Mouse (Mus musculus) midbrain, embryonic 14.5 days (tissue): Measurements from ENCODE around the gene Sf1. TPM values are rescaled to one million over a fixed set of nuclear protein-coding genes. Genes with fewer than 3 reads are reported as not detected.
A peak's percentile ranks its signal among the peaks of the same experiment; 100 is the strongest.

Experiments used
- ATAC-seq: fragments of 200-750 bp; cut with Nextera tagmentation; 2 replicates; pipeline ENCODE4 v1.8.0; 2017; ENCODE audit warnings: moderate number of reproducible peaks, moderate library complexity; ENCODE audit not compliant: low FRiP score, low TSS enrichment
- DNase-seq: peaks from one replicate; pipeline ENCODE4 v3.0.0-alpha.2; 2015
- H3K27ac ChIP-seq: fragments of 300-500 bp; sonication (generic); replicated peaks from 2 replicates; pipeline ENCODE4 v1.5.1; 2014; ENCODE audit warnings: mild to moderate bottlenecking, low read depth, low read length, moderate library complexity
- H3K27me3 ChIP-seq: fragments of 300-500 bp; sonication (generic); 2 replicates; pipeline ENCODE4 v1.6.1; 2014; ENCODE audit warnings: low read length, control low read depth, mixed read lengths; ENCODE audit not compliant: control insufficient read depth, insufficient read depth
- H3K36me3 ChIP-seq: fragments of 300-500 bp; sonication (generic); 2 replicates; pipeline ENCODE4 v1.6.1; 2014; ENCODE audit warnings: low read length, control low read depth; ENCODE audit not compliant: control insufficient read depth, insufficient read depth
- H3K4me1 ChIP-seq: fragments of 300-500 bp; sonication (generic); 2 replicates; pipeline ENCODE4 v1.6.1; 2014; ENCODE audit warnings: mild to moderate bottlenecking, antibody characterized with exemption, low read length, control low read depth; ENCODE audit not compliant: control insufficient read depth, insufficient read depth
- H3K4me2 ChIP-seq: fragments of 300-500 bp; sonication (generic); 2 replicates; pipeline ENCODE4 v1.6.1; 2014; ENCODE audit warnings: mild to moderate bottlenecking, low read length, moderate library complexity
- H3K4me3 ChIP-seq: fragments of 300-500 bp; sonication (generic); replicated peaks from 2 replicates; pipeline ENCODE4 v1.5.1; 2014; ENCODE audit warnings: low read depth, low read length
- H3K9ac ChIP-seq: fragments of 300-500 bp; sonication (generic); replicated peaks from 2 replicates; pipeline ENCODE4 v1.6.1; 2014; ENCODE audit warnings: mild to moderate bottlenecking, low read length, moderate library complexity
- H3K9me3 ChIP-seq: fragments of 300-500 bp; sonication (generic); 2 replicates; pipeline ENCODE4 v1.6.1; 2016; ENCODE audit warnings: low read length, control low read depth, mixed read lengths; ENCODE audit not compliant: control insufficient read depth
- WGBS: fragments of 180-500 bp; shearing (Covaris S2); extraction: QIAGEN DNeasy Blood & Tissue Kit; methylation state at CpG from one replicate; pipeline ENCODE4 v1.1.7; 2014; 5-methylcytosine and 5-hydroxymethylcytosine counted together
- polyA plus RNA-seq: library from polyadenylated mRNA; unstranded; fragments of >200 nt; fragmentation: Nextera tagmentation; extraction: Ambion mirVana; gene quantifications from 2 replicates; pipeline ENCODE4 v1.2.1, GENCODE M21; 2014

Sf1 gene
- 99.6 and 125 TPM in 2 replicates for polyA plus RNA-seq

DNA sequence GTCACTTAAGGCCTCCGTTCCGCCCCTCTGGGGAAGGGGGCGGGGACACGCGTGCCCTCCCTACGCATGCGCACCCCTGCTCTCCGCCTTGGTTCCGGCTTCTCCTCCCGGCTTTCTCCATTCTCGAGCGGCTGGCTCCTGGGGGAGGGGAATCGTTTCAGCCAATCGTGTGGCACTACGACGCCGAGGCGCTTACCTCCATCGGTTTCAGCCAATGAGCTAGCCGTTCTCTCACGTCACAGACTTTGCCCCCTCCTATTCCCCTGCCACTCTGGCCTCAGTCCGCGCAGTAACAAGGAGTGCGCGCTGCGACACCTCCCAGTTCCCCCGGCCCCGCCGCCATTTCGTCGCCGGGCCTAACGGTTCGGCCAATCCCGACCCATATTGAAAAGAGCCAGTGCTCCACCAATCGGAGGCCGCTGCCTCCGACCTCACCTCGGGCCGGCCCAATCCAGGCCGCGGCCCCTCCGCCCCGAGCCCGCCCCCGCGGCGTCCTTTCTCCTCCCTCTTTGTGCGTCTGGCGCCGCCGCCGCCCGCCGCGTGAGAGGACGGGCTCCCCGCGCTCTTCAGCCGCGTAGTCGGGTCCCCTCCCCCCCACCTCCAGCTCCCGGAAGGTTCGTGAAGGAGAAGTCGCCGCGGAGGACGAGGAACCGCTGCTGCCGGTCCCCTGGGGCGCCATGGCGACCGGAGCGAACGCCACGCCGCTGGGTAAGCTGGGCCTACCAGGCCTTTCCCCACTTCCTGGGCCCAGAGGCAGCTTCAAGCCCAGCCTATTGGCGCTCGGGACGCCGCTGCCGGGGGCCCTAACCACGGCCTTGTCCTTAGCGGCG lies at the start of gene Sf1:
TSS of gene Sf1 (plus strand) at position 280 of the 830 bp plus-strand sequence.
- peak within 1 kb of the TSS; percentile 100 for H3K4me3 ChIP-seq
- no peaks in the 10 kb centered on the region for H3K27me3 ChIP-seq
- H3K4me1 ChIP-seq, result peaks cover 24% of the 10 kb centered on the region
- H3K36me3 ChIP-seq, result peaks cover 41% of the 10 kb centered on the region
- H3K9me3 ChIP-seq, result no peaks in the 10 kb centered on the region
- WGBS, result 1% methylated on average over 85 of the region's 85 CpGs
- peak within 1 kb of the TSS; percentile 92 for H3K9ac ChIP-seq
- H3K4me2 ChIP-seq, result peak within 1 kb of the TSS; percentile 96
- peak within 1 kb of the TSS; percentile 97 for H3K27ac ChIP-seq
- peak; percentile 98 for ATAC-seq
- peak; percentile 100 for DNase-seq

- DNase-seq (no peak), ATAC-seq (no peak)
- Histone ChIP-seq H3K9ac (no peak overlapping the region), H3K4me3 (no peak overlapping the region), H3K27ac (no peak overlapping the region), H3K36me3 (peaks cover 9% of the 10 kb centered on the region; the same call in 1 of the 2 replicates), H3K9me3 (no peaks in the 10 kb centered on the region), H3K4me2 (no peak overlapping the region), H3K4me1 (no peaks in the 10 kb centered on the region), H3K27me3 (no peaks in the 10 kb centered on the region)
- WGBS, result 89% methylated on average over 8 of the region's 8 CpGs
Observed at GRCm38 (mm10) chr19:6313796-6314195, 49.7 kb upstream of the Sf1 start.

GRCm38 (mm10) chr19:6314513-6314912 lies 49.0 kb upstream of the Sf1 start:
- H3K36me3 ChIP-seq, result peaks cover 9% of the 10 kb centered on the region; the same call in 1 of the 2 replicates
- no peaks in the 10 kb centered on the region for H3K9me3 ChIP-seq

DNA sequence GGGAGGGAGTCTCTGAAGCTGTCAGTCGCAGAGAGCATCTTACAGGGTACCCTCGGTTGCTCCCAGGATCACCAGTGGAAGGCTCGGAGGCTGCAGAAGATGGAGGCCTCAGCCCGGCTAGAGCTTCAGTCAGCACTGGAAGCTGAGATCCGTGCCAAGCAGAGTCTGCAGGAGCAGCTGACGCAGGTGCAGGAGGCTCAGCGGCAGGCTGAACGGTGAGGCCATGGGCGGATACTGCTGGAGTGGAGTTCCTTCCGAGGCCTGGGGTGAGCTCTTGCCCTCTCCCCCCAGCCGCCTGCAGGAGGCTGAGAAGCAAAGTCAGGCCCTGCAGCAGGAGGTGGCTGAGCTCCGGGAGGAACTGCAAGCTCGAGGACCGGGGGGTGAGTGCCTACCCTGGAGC lies 47.9 kb upstream of the Sf1 start:
- 79% methylated on average over 14 of the region's 14 CpGs for WGBS
- no peak overlapping the region for H3K27ac ChIP-seq
- DNase-seq, result no peak
- H3K9ac ChIP-seq, result no peak overlapping the region
- H3K4me2 ChIP-seq, result no peak overlapping the region
- no peak for ATAC-seq
- no peaks in the 10 kb centered on the region for H3K27me3 ChIP-seq
- no peaks in the 10 kb centered on the region for H3K4me1 ChIP-seq
- H3K36me3 ChIP-seq, result peaks cover 8% of the 10 kb centered on the region; the same call in 1 of the 2 replicates
- H3K4me3 ChIP-seq, result no peak overlapping the region
- H3K9me3 ChIP-seq, result no peaks in the 10 kb centered on the region

More at GRCm38 (mm10) chr19:6314513-6314912, 49.0 kb upstream of the Sf1 start:
- no peak overlapping the region for H3K27ac ChIP-seq
- no peak overlapping the region for H3K4me2 ChIP-seq
- WGBS, result 87% methylated on average over 8 of the region's 8 CpGs
- H3K4me3 ChIP-seq, result no peak overlapping the region
- no peaks in the 10 kb centered on the region for H3K27me3 ChIP-seq
- ATAC-seq (no peak), DNase-seq (no peak)
- H3K9ac ChIP-seq, result no peak overlapping the region
- no peaks in the 10 kb centered on the region for H3K4me1 ChIP-seq

- DNase-seq, result no peak
- no peak for ATAC-seq
- no peak overlapping the region for H3K4me2 ChIP-seq
- H3K27me3 ChIP-seq, result no peaks in the 10 kb centered on the region
- 92% methylated on average over 12 of the region's 12 CpGs for WGBS
- H3K4me3 ChIP-seq, result no peak overlapping the region
- H3K27ac ChIP-seq, result no peak overlapping the region
- no peaks in the 10 kb centered on the region for H3K4me1 ChIP-seq
- H3K9me3 ChIP-seq, result no peaks in the 10 kb centered on the region
- peaks cover 12% of the 10 kb centered on the region; the same call in 1 of the 2 replicates for H3K36me3 ChIP-seq
- H3K9ac ChIP-seq, result no peak overlapping the region
Observed at GRCm38 (mm10) chr19:6318145-6318544, 45.3 kb upstream of the Sf1 start.

- H3K4me2 ChIP-seq, result no peak overlapping the region
- H3K4me3 ChIP-seq, result no peak overlapping the region
- H3K9me3 ChIP-seq, result no peaks in the 10 kb centered on the region
- H3K4me1 ChIP-seq, result no peaks in the 10 kb centered on the region
- ATAC-seq (no peak), DNase-seq (no peak)
- no peak overlapping the region for H3K9ac ChIP-seq
- peaks cover 13% of the 10 kb centered on the region; the same call in 1 of the 2 replicates for H3K36me3 ChIP-seq
- H3K27ac ChIP-seq, result no peak overlapping the region
- 93% methylated on average over 8 of the region's 8 CpGs for WGBS
- no peaks in the 10 kb centered on the region for H3K27me3 ChIP-seq
Observed at GRCm38 (mm10) chr19:6321358-6321757, 42.1 kb upstream of the Sf1 start.

DNA sequence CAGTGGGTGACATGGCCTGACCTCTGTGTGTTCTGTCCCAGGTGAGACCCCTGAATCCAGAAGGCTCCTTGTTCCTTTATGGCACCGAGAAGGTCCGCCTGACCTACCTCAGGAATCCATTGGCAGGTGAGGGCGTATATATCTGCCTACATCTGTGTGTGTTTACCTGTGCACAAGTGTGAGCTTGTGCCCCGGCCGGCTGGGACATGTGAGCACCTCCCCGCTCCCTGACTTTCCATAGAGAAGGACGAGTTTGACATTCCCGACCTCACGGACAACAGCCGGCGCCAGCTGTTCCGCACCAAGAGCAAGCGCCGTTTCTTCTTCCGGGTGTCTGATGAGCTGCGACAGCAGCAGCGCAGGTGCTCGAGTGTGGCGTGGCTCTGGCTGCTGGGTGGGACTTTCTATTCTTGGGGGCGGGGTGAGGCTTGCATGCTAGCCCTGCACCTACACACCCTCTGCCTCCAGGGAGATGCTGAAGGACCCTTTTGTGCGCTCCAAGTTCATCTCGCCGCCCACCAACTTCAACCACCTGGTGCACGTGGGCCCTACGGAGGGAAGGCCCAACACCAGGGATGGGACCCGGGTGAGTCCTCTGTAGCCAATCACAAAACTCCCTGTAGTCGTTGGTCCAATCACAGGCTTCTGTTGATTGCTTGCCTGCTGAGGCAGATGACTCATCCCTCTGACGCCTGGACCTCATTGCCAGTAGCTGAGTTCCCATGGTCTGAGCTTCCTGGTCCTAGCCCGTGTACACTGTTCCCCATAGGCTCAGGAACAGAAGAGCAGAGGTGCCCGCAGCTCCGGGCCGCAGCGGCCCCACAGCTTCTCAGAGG lies 41.5 kb upstream of the Sf1 start:
- Histone ChIP-seq H3K27me3 (no peaks in the 10 kb centered on the region), H3K36me3 (peaks cover 9% of the 10 kb centered on the region; the same call in 1 of the 2 replicates), H3K9me3 (no peaks in the 10 kb centered on the region), H3K4me3 (no peak overlapping the region), H3K4me1 (no peaks in the 10 kb centered on the region), H3K27ac (no peak overlapping the region), H3K4me2 (no peak overlapping the region), H3K9ac (no peak overlapping the region)
- ATAC-seq (no peak), DNase-seq (no peak)
- WGBS, result 87% methylated on average over 33 of the region's 33 CpGs

- no peaks in the 10 kb centered on the region for H3K4me1 ChIP-seq
- no peaks in the 10 kb centered on the region for H3K27me3 ChIP-seq
- H3K36me3 ChIP-seq, result 0 out of 2 replicates have a peak, but pooled peaks cover 7% of the 10 kb centered on the region
- H3K9me3 ChIP-seq, result no peaks in the 10 kb centered on the region
- no peak overlapping the region for H3K9ac ChIP-seq
- H3K27ac ChIP-seq, result no peak overlapping the region
- no peak overlapping the region for H3K4me2 ChIP-seq
- 83% methylated on average over 9 of the region's 9 CpGs for WGBS
- no peak for ATAC-seq
- no peak for DNase-seq
- H3K4me3 ChIP-seq, result no peak overlapping the region
Observed at GRCm38 (mm10) chr19:6324751-6325150, 38.7 kb upstream of the Sf1 start.
